Mouse (Mus musculus): ENCODE results near the gene Tmem121.
A peak's percentile ranks its signal among the peaks of the same experiment; 100 is the strongest.

Tmem121 gene

GRCm38 (mm10) chr12:113185442-113186291 is at the start of gene Tmem121:
Gene Tmem121 (plus strand): TSS chr12:113185930.
- no peak for DNase-seq (ENCODE audit: low spot score)

GRCm38 (mm10) chr12:113136492-113137020 is 49.2 kb upstream of the Tmem121 start:
- DNase-seq (ENCODE audit: low spot score) = no peak

GRCm38 (mm10) chr12:113137260-113138213 is 48.2 kb upstream of the Tmem121 start:
- no peak for DNase-seq (ENCODE audit: low spot score)

GRCm38 (mm10) chr12:113138291-113138690 is 47.4 kb upstream of the Tmem121 start:
- DNase-seq (ENCODE audit: low spot score) = no peak

GRCm38 (mm10) chr12:113138901-113139864 is 46.5 kb upstream of the Tmem121 start:
- no peak for DNase-seq (ENCODE audit: low spot score)

- DNase-seq (ENCODE audit: low spot score) = peak; percentile 89
These were observed 45.7 kb upstream of the Tmem121 start, which contains the start of gene Crip2 for GRCm38 (mm10) chr12:113139908-113140615. Gene Crip2 (plus strand): TSS chr12:113140236.

GRCm38 (mm10) chr12:113140616-113141411 is 44.9 kb upstream of the Tmem121 start:
- no peak for DNase-seq (ENCODE audit: low spot score)

GRCm38 (mm10) chr12:113141531-113141973 is 44.2 kb upstream of the Tmem121 start:
- no peak for DNase-seq (ENCODE audit: low spot score)

GRCm38 (mm10) chr12:113142021-113142975 is 43.4 kb upstream of the Tmem121 start:
- DNase-seq (ENCODE audit: low spot score) = peak; percentile 73

GRCm38 (mm10) chr12:113143164-113143563 is 42.6 kb upstream of the Tmem121 start:
- no peak for DNase-seq (ENCODE audit: low spot score)

GRCm38 (mm10) chr12:113144001-113144756 is 41.6 kb upstream of the Tmem121 start:
- no peak for DNase-seq (ENCODE audit: low spot score)

- no peak for DNase-seq (ENCODE audit: low spot score)
These were observed 40.8 kb upstream of the Tmem121 start for GRCm38 (mm10) chr12:113144886-113145285.

GRCm38 (mm10) chr12:113145591-113145990 is 40.1 kb upstream of the Tmem121 start:
- DNase-seq (ENCODE audit: low spot score) = no peak

GRCm38 (mm10) chr12:113146112-113147057 is 39.3 kb upstream of the Tmem121 start, which contains the start of gene Crip1:
Gene Crip1 (plus strand): TSS chr12:113146316.
- DNase-seq (ENCODE audit: low spot score) = peak; percentile 68

GRCm38 (mm10) chr12:113147481-113147880 is 38.2 kb upstream of the Tmem121 start:
- DNase-seq (ENCODE audit: low spot score) = no peak

- DNase-seq (ENCODE audit: low spot score) = no peak
These were observed 37.2 kb upstream of the Tmem121 start for GRCm38 (mm10) chr12:113148381-113149035.

All from testis, postnatal 14 days (tissue).